Mouse (Mus musculus): ENCODE measurements around the gene Drg1.
"Not testable (repeated sequence)": the region's sequence is repeated elsewhere in the genome, so short reads cannot be mapped to it uniquely, and the experiment has no call there.

DNA sequence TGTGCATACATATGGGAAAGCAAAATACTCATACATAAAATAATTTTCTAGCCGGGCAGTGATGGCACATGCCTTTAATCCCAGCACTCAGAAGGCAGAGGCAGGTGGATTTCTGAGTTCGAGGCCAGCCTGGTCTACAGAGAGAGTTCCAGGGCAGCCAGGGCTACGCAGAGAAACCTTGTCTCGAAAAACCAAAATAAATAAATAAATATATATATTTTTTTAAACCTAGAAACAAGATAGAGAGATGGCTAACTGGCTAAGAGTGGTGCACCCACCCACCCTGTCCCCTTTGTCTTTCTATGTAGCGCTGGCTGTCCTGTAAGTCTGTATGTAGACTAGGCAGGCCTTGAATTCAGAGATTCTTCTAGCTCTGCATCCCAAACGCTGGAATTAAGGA is 93.7 kb downstream of the Drg1 start:
- not testable (repeated sequence) for TF ChIP-seq CTCF (conservative IDR thresholded peaks at IDR 0.05; ENCODE audit: low read length); POU5F1 (IDR thresholded peaks at IDR 0.05; ENCODE audit: borderline replicate concordance, low read length)

All from E14TG2a.4 (cell line).